Mouse (Mus musculus) erythroid progenitor cell, adult 5-6 weeks (primary cell): ENCODE results near the gene Hdac4. TPM values are rescaled to one million over a fixed set of nuclear protein-coding genes. Genes with fewer than 3 reads are reported as not detected.

Experiments used
- ATAC-seq: replicated peaks from 2 replicates; pipeline ENCODE4 v1.8.0; 2016; ENCODE audit warnings: moderate number of reproducible peaks, mild to moderate bottlenecking, moderate TSS enrichment, inconsistent platforms; ENCODE audit not compliant: poor library complexity, low FRiP score, severe bottlenecking
- total RNA-seq, 2 experiments: library from RNA; stranded (forward) in 1 of 2; stranded (reverse) in 1 of 2; fragments of 150-400 nt in 1 of 2; fragments of 186-747, 209-891 nt in 1 of 2; gene quantifications; 2 replicates each; pipeline versions ENCODE4 v1.2.3 to v1.2.4; 2015 to 2017; ENCODE audit warnings: low replicate concordance in 2 of 2

Gene Hdac4
- total RNA-seq, 2 experiments from 2014 or later: 3.6 to 6.3 TPM

DNA sequence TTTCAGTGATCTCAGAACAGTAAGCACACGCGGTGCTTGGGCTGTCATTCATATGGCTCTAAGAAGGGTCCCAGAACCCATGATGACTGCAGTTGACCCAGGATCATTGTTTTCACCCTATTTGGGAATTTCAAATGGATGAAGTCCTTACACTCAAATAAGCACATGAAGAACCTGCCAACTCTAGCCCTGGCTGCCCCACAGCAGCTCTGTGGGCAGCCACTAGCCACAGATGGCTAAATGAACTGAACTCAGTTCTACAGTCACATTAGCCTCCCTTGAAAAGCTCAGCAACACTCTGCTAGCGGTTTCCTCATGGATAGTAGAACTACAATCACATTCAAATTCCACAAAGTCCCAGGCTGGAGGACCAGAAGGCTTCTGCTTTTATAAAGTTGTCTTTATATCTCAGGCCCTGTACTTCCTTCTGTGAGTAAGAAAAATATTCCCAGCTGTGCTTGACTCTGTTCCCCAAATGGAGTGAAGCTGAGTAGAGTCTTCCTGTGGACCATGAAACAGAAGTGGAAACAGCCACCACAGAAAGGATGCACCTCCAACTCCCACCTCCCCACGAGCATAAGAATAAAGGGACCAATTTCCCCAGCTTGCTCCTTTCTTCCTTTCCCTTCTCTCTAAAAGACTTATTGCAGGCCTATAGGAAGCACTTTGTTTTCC is 88.9 kb downstream of the Hdac4 start:
- no peak for ATAC-seq

DNA sequence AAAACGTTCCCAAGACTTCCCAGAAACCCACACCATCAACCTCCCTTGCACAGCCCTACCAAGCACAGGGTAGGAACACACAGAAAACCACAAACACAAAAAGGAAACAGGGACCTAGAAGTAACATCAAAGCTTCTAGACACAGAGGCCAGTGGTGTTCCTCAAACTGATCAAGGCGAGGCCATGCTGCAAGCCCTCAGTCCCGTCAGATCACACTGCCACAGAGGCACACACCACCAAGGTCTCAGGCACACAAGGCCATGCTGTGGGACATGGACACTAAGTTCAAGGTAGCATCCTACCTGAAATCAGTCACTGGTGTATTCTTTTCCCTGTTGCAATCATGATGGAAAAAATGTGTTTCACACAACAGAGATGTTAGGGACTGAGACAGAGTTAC is 90.8 kb downstream of the Hdac4 start:
- no peak for ATAC-seq

DNA sequence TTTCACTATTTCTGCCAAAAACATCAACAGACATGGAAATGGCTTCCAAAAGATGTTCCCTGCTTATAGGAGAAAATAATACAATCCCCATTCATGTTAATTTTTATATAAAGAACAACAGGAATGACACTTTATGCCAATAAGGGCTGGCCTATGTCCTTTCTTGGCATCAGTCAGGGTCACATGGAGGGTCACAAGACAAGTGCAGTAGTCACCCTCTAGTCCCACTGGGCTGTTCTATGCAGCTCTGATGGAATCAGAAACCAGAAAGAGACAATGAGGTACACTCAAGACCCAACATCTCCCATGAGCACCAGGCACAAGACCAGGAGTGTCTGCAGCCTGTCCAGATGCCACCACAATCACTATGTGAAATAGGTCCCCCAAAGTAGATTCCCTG is 91.5 kb downstream of the Hdac4 start:
- ATAC-seq: no peak

DNA sequence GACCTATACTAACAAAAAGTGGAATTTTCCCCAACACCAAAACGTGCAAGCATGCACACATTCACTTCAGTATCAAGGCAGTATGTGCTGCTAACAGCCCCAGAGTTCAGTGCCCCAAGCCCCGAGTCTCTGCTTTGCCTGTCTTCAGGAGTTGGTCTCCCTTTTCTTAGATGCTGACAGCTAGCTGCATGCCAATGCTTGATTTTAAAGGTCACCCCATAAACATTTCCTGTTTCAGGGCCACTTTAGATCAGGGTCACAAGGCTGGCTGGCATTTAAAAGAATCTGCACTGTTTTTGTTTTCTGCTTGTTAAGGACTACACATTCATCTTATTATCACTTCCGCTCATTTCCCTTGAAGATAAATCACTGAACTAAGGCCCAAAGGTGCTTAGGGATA is 92.1 kb downstream of the Hdac4 start:
- ATAC-seq: no peak

DNA sequence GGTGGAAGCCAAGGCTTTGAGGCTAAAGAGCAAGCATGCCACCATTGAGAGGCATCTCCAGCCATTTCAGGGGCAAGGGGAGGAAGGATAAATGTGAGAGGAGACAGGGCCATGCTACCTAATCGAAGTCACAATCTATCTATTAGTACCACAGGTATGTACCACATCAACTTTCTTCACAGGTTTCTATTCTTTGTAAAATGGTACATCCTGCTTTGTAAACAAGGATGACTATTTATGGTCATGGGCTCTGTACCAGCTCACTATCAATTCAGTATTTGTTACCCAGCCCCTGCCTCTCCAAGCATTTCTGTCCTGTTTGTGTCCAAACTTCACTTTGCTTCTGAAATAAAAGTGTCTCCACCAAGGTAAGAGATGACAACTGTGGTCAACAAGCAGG is 92.7 kb downstream of the Hdac4 start:
- ATAC-seq: no peak

DNA sequence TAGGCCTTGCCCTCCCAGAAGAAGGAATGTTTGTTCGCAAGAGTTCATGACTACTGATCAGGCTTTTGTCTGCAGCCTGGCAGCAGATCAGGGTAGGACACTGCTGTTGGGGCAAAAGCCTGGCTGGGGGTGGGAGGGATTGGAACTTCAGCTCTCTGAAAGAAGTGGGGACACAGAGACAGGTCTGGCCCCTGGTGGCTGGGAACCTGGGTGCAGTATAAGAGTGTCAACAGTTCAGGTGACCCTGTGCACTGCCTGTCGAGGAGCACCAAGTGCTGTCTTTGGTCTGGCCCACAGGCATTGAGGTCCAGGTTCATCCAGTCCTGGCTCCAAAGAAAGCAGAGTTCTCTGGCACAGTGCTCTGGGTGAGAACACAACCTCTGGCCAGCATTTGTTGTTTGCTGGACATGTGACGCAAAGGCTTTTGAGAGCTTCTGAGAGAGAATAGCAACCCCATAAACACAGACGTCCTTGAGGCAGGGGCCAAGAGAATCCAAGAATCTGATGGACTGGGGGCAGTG is 95.1 kb downstream of the Hdac4 start:
- no peak for ATAC-seq

DNA sequence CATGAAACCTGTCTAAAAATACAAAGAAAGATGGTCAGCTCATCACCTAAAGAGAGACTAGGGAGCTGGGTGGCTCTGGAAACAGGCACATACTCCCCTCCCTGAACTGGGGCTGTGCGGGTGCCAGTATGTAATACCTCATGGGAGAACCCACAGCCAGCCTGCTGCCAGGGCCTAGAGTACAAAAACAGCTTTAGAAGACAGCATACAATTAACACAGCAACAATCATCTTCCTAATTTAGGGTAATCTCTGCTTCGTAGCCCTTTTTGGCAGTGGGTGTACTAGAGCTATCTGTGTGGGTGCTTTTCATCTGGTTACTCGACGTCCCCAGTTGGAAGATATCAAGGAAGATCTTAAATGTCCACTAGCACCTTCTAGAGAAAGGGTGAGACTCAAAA is 95.5 kb downstream of the Hdac4 start:
- ATAC-seq: no peak

DNA sequence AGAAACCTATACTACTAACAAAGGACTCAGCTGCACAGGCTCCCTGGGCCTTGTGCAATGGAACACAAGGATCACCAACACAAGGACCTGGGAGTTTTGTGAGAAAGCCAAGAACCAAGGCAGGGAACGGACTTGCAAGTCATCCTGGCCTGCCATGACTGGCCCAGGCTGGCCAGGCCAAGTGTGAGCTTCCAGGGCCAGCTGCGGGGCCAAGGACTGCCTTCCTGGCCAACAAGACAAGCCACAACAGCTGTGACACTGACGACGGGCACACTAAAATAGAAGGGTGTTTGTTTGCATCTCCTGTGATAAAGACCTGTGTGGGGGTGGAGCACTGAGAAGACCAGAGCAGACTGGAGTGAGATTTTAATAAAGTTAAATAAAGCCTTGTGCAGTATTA is 96.0 kb downstream of the Hdac4 start:
- ATAC-seq: no peak

DNA sequence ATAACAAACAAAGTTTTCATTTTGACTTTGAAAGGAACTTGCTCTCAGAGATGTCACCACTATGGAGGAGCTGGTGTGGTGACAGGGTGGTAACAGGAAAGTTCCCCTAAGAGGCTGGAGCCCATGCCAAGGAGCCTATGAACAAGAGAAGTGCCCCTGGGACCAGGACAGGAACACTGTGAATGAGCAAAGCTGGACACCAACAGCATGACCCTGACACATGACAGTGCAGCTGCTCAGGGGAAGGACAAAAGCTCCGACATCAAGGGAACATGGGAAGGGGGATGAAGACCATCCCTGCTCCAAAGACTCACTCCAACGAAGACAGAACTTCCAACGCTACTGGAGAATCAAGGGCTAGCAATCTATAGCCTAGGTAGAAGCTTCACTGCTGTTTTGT is 97.0 kb downstream of the Hdac4 start:
- no peak for ATAC-seq

DNA sequence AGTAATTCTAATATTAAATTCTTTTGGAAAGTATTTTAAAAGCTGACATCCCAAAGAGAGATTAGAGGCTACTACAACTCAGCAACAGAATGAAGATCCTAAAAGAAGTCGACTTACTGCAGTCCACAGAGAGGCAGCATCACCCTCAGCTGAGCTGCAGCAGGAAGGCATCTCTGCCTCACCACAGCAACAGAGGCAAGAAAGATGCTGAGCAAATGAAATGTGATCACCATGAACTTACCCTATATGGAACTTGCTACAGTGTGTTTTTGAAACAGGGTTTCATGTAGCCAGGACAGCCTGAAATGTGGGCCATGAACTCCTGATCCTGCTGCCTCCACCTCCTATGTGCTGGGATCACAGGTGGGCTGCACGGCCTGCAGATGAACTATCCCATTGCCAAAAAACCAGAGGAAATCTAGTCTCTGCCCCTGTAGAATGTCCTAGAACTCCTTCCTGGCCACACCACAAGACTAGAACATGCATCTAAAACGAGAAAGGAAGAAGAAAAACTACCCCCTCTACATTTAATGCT is 98.4 kb downstream of the Hdac4 start:
- no peak for ATAC-seq

DNA sequence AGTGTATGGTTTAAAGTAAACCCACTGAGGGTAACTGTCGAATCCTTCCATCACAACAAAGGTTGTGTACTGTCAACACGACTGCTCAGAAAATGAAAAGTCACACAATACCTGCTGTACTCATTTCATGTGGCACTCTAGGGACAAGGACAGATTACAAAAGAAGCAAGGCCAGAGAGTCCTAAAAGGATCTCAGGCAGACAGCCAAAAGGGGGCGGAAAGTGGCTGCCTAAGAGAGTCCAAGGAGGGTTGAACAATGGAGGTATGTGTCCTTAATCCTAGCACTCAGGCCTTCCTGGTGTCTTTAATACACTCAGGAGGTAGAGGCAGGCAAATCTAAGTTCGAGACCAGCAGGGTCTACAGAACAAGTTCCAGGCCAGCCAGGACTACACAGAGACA is 103.2 kb downstream of the Hdac4 start:
- ATAC-seq: no peak

DNA sequence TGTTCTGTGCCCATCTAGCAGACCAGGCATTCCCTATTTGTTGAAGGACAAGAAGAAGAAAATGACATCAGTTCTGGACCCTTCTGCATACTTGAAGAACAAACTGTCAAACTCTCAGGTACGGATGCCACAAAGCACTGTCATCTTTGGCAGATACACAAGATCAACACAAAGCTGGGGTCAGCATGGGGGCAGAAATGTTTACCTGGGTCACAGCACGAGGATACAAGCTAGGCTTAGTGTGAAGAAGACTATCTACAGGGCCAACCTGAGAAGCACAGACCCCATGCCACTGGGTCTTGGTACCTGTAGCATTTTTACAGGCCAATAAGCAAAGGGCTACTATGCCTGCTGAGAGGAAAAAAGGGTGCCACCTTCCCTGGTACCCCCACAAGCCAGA is 107.7 kb downstream of the Hdac4 start:
- ATAC-seq: no peak

DNA sequence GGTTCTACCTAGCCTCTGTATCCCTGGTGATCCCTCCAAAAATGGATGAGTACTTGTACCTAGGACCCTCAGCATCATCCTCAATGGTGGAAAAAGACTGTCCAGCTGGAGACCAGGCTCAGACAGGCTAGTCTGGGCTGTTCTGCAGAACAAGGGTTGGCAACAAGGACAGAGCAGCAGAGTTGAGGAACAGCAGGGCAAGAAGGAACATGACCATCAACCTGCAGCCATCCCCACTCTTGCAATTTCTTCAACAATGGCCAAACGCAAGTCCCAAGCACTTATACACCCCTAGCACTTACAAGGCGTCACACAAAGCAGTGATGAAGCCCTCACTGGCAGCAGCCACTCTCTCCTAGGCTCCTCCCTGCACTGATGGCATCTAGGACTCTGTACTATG is 108.2 kb downstream of the Hdac4 start:
- ATAC-seq: no peak

DNA sequence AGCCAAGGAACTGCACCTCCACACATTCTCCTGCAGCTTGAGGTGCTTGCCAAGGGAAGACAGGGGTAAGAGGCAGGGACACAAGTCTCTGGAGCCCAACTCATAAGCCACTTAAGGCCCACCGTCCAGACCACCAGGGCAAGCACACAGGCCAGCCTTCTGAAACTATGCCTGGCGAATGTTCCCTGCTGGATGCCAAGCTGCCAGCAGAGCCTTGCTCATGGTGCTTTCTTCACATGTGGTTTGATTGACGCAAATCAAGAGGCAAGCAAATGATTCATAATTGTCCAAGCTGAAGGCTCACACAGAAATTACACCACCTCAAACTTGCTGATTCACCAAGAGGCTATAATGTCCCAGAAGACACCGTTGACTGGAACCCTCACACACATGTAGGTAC is 108.7 kb downstream of the Hdac4 start:
- ATAC-seq: no peak

DNA sequence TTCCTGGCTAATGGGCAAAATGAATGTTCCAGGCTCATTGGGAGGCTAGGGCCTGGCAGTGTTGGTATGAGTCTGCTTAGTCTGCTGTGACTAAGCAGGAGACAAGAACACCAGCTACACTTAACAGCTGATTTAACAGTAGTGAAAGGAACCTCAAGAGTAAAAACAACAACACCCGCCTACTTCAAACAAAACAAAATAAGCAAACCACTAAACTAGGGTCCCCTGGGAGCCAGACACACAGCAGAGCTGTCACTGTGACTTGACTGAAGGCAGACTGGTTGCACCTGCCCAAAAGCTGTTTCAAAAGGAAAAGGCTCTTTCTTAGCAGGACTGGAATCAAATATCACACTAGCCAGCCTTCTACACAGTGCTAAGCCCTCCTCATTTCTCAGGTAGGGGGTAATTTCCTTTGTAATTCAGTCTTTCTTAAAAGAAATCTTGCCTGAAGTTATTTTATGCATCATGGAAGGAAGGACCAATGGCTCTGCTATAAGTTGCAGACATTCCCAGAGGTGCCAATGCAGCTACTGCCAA is 109.2 kb downstream of the Hdac4 start:
- no peak for ATAC-seq

DNA sequence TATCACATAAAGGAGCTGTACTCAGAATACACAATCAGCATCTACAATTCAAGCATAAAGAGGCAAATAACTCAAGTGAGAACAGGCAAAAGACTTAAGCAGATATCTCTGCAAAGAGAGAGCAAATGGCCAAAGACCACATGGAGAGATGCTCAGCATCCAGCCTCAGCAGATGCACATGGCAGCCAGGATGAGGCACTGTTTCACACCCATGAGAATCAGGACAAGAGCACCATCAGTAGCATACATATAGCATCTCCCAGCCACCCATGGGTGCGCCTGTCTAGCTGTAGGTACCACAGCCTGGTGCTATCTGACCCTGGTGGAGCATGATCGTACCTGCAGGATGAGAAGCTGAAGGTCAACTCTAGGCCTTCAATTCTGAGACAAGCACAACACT is 110.8 kb downstream of the Hdac4 start:
- no peak for ATAC-seq

DNA sequence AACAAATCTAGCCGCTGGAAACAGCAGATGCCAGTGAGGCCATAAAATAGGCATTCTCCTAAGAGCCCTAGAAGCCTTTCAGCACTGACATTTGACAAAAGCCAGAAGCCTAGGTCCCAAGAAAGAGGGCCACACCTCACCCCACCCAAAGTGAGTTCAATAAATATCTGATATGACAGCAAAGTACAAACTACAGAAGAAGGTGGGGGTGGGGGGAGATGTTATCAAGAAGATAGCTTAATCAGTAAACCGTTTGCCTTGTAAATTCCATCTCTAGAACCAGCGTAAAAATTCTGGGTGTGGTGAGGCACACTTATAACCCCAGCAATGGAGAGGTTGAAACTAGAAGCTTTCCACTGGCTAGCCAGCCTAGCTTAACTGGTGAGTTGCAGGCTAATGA is 111.5 kb downstream of the Hdac4 start:
- ATAC-seq: no peak

DNA sequence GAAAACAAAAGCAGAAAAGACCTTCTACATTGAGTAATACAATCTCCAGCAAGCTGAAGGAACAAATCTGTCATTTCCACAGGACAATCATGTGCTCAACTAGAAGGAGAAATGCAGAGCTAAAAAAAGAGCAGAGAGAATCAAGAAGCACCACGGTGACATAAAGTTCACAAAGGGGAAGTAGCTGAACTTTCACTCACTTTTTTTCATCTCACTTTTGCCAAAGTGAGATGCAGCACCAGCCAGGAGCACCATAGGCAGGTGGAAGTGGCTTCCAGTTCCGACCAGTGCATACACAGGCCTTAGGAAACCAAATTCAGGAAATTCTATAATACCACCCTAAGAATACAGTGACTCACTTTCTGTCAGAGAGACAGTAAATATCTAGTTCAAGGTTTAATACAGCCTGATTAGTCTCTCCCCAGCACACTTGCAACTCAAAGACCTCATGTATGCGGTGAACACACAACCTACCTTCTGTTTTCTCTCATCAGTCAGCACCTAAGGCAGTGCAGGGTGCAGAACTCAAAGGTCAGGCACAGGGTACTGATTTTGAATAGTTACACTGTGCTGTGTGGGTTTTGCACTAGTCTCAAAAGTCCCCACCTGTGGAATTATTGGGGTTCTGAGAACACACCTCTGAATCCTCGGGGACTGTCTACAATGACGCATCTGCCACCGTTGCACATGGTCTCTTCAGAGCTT is 112.5 kb downstream of the Hdac4 start:
- ATAC-seq: no peak

DNA sequence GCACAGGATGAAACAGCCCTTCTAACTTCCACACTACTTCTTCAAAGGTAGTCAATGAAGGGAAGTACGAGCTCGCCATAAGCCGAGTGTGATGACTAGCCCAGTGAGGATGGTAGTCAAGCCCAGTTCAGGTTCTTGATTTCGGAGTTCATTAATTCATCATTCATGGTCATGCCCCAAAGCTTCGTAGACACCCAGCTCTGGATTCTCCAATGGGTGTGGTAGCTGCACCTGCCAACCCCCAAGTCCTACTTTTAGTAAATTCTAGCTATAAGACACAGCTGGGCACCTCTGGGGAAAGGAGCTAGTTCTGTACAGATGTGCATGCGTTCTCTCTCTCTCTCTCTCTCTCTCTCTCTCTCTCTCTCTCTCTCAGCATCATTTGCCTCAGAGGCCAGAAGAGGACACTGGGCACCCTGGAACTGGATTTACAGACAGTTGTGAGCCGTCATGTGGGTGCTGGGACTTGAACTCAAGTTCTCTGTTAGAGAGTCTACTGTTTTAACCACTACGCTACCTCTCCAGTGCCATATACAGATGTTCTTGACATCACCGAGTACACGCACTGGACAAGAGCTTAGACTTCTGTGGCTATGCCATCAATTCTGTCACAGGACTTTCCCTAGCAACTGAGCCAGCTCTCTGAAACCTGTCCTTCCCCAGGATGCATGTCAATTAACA is 113.2 kb downstream of the Hdac4 start:
- ATAC-seq: no peak

DNA sequence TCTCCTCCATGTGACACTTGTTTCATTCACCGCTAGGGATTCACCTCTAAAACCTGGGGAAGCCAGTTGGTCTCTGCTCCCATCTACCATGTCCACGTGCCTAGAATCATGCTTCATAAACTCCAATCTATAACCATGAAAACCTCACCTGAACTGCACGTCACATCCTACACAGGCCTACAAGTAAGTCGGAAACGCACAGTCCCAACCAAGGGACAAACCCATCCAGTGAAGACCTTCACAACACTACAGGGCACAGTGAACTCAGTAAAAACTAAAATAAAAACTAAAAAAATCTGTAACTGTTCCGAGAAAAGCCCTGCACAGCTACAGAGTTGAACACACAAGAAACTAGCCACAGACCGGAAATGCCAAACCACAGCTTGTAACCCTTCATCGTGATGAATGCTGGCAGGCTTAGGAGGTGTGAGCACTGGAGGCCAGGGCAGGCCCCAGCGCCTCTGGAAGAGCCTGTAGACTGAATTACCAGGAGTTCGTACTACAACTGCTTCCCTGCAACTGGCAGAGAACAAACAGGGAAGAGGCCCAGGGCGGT is 115.4 kb downstream of the Hdac4 start:
- ATAC-seq: no peak
